Mouse (Mus musculus): ENCODE measurements around the gene Hist2h2ac. TPM values are rescaled to one million over a fixed set of nuclear protein-coding genes. Genes with fewer than 3 reads are reported as not detected.
A peak's percentile ranks its signal among the peaks of the same experiment; 100 is the strongest.
"Not testable (repeated sequence)": the region's sequence is repeated elsewhere in the genome, so short reads cannot be mapped to it uniquely, and the experiment has no call there.

Hist2h2ac gene
- polyA plus RNA-seq, 1 experiment from 2014 or later, result 2.3 TPM

GRCm38 (mm10) chr3:96178902-96179301, 41.8 kb downstream of the Hist2h2ac start:
- no peak overlapping the region for H3K4me3 ChIP-seq (replicated peaks; ENCODE audit: low read length)
- H3K27ac ChIP-seq, result no peak overlapping the region
- no peak for DNase-seq (ENCODE audit: low spot score)
- H3K9ac ChIP-seq, result no peak overlapping the region
- peaks cover 25% of the 10 kb centered on the region for H3K4me1 ChIP-seq (replicated peaks; ENCODE audit: control insufficient read depth, insufficient read depth, low read length)
- no peaks in the 10 kb centered on the region for H3K27me3 ChIP-seq (ENCODE audit: control insufficient read depth, insufficient read depth, low read length)
- ATAC-seq (ENCODE audit: low FRiP score), result no peak
- H3K4me2 ChIP-seq (replicated peaks), result no peak overlapping the region
- WGBS, result 82% methylated on average over 2 of the region's 2 CpGs
- peaks cover 45% of the 10 kb centered on the region for H3K36me3 ChIP-seq (replicated peaks; ENCODE audit: control insufficient read depth, insufficient read depth)
- no peaks in the 10 kb centered on the region for H3K9me3 ChIP-seq (ENCODE audit: control insufficient read depth, low read length)

GRCm38 (mm10) chr3:96178427-96178826, 42.3 kb downstream of the Hist2h2ac start:
- no peak for ATAC-seq (ENCODE audit: low FRiP score)
- Histone ChIP-seq H3K4me2 (replicated peaks) (no peak overlapping the region), H3K9me3 (ENCODE audit: control insufficient read depth, low read length) (no peaks in the 10 kb centered on the region), H3K36me3 (replicated peaks; ENCODE audit: control insufficient read depth, insufficient read depth) (peaks cover 48% of the 10 kb centered on the region), H3K27ac (no peak overlapping the region), H3K4me1 (replicated peaks; ENCODE audit: control insufficient read depth, insufficient read depth, low read length) (peaks cover 25% of the 10 kb centered on the region), H3K9ac (no peak overlapping the region), H3K4me3 (replicated peaks; ENCODE audit: low read length) (no peak overlapping the region), H3K27me3 (ENCODE audit: control insufficient read depth, insufficient read depth, low read length) (no peaks in the 10 kb centered on the region)
- WGBS, result 89% methylated on average over 4 of the region's 4 CpGs
- no peak for DNase-seq (ENCODE audit: low spot score)

- no peak overlapping the region for H3K27ac ChIP-seq
- no peak for DNase-seq (ENCODE audit: low spot score)
- H3K4me3 ChIP-seq (replicated peaks; ENCODE audit: low read length), result no peak overlapping the region
Measured at GRCm38 (mm10) chr3:96175251-96175650, 45.4 kb downstream of the Hist2h2ac start.

GRCm38 (mm10) chr3:96174042-96174441, 46.6 kb downstream of the Hist2h2ac start:
- 84% methylated on average over 4 of the region's 4 CpGs for WGBS
- H3K4me2 ChIP-seq (replicated peaks); H3K4me3 ChIP-seq (replicated peaks; ENCODE audit: low read length); H3K27ac ChIP-seq; H3K9ac ChIP-seq; DNase-seq (ENCODE audit: low spot score); H3K27me3 ChIP-seq (ENCODE audit: control insufficient read depth, insufficient read depth, low read length); H3K9me3 ChIP-seq (ENCODE audit: control insufficient read depth, low read length); ATAC-seq (ENCODE audit: low FRiP score): not testable (repeated sequence)
- Histone ChIP-seq H3K4me1 (replicated peaks; ENCODE audit: control insufficient read depth, insufficient read depth, low read length) (peaks cover 24% of the 10 kb centered on the region), H3K36me3 (replicated peaks; ENCODE audit: control insufficient read depth, insufficient read depth) (peaks cover 48% of the 10 kb centered on the region)

More at GRCm38 (mm10) chr3:96175251-96175650, 45.4 kb downstream of the Hist2h2ac start:
- H3K27me3 ChIP-seq (ENCODE audit: control insufficient read depth, insufficient read depth, low read length), result no peaks in the 10 kb centered on the region
- 97% methylated on average over 6 of the region's 6 CpGs for WGBS
- H3K4me1 ChIP-seq (replicated peaks; ENCODE audit: control insufficient read depth, insufficient read depth, low read length), result peaks cover 24% of the 10 kb centered on the region
- H3K4me2 ChIP-seq (replicated peaks), result no peak overlapping the region
- H3K9me3 ChIP-seq (ENCODE audit: control insufficient read depth, low read length), result no peaks in the 10 kb centered on the region
- no peak overlapping the region for H3K9ac ChIP-seq
- ATAC-seq (ENCODE audit: low FRiP score), result no peak
- peaks cover 48% of the 10 kb centered on the region for H3K36me3 ChIP-seq (replicated peaks; ENCODE audit: control insufficient read depth, insufficient read depth)

- peak overlapping the region; percentile 74 for H3K4me3 ChIP-seq (replicated peaks; ENCODE audit: low read length)
- H3K9me3 ChIP-seq (ENCODE audit: control insufficient read depth, low read length), result no peaks in the 10 kb centered on the region
- ATAC-seq (ENCODE audit: low FRiP score) (no peak), DNase-seq (ENCODE audit: low spot score) (no peak)
- H3K27ac ChIP-seq, result no peak overlapping the region
- H3K36me3 ChIP-seq (replicated peaks; ENCODE audit: control insufficient read depth, insufficient read depth), result peaks cover 45% of the 10 kb centered on the region
- peaks cover 24% of the 10 kb centered on the region for H3K4me1 ChIP-seq (replicated peaks; ENCODE audit: control insufficient read depth, insufficient read depth, low read length)
- no peaks in the 10 kb centered on the region for H3K27me3 ChIP-seq (ENCODE audit: control insufficient read depth, insufficient read depth, low read length)
- peak overlapping the region; percentile 85 for H3K9ac ChIP-seq
- WGBS, result 39% methylated on average over 7 of the region's 7 CpGs
- peak overlapping the region; percentile 97 for H3K4me2 ChIP-seq (replicated peaks)
Measured at GRCm38 (mm10) chr3:96173185-96173584, 47.5 kb downstream of the Hist2h2ac start.

GRCm38 (mm10) chr3:96172197-96173178, 48.2 kb downstream of the Hist2h2ac start, which contains the start of gene Sf3b4:
TSS of gene Sf3b4 (plus strand) at chr3:96172332.
- Histone ChIP-seq H3K4me3 (replicated peaks; ENCODE audit: low read length) (peak within 1 kb of the TSS; percentile 74), H3K4me2 (replicated peaks) (peak within 1 kb of the TSS; percentile 97), H3K36me3 (replicated peaks; ENCODE audit: control insufficient read depth, insufficient read depth) (peaks cover 38% of the 10 kb centered on the region), H3K4me1 (replicated peaks; ENCODE audit: control insufficient read depth, insufficient read depth, low read length) (peaks cover 24% of the 10 kb centered on the region), H3K9ac (peak within 1 kb of the TSS; percentile 89), H3K27me3 (ENCODE audit: control insufficient read depth, insufficient read depth, low read length) (no peaks in the 10 kb centered on the region), H3K27ac (peak within 1 kb of the TSS; percentile 98), H3K9me3 (ENCODE audit: control insufficient read depth, low read length) (no peaks in the 10 kb centered on the region)
- ATAC-seq (ENCODE audit: low FRiP score) (peak; percentile 93), DNase-seq (ENCODE audit: low spot score) (peak; percentile 92)
- under 1% methylated on average over 58 of the region's 58 CpGs for WGBS

GRCm38 (mm10) chr3:96171583-96172196, 49.0 kb downstream of the Hist2h2ac start:
- Histone ChIP-seq H3K4me2 (replicated peaks) (peak overlapping the region; percentile 97), H3K27ac (peak overlapping the region; percentile 98), H3K4me1 (replicated peaks; ENCODE audit: control insufficient read depth, insufficient read depth, low read length) (peaks cover 24% of the 10 kb centered on the region), H3K36me3 (replicated peaks; ENCODE audit: control insufficient read depth, insufficient read depth) (peaks cover 30% of the 10 kb centered on the region), H3K9ac (peak overlapping the region; percentile 89), H3K4me3 (replicated peaks; ENCODE audit: low read length) (peak overlapping the region; percentile 74), H3K27me3 (ENCODE audit: control insufficient read depth, insufficient read depth, low read length) (no peaks in the 10 kb centered on the region), H3K9me3 (ENCODE audit: control insufficient read depth, low read length) (no peaks in the 10 kb centered on the region)
- peak; percentile 9; the same call in 1 of the 2 replicates for ATAC-seq (ENCODE audit: low FRiP score)
- DNase-seq (ENCODE audit: low spot score), result no peak
- WGBS, result 22% methylated on average over 18 of the region's 18 CpGs

GRCm38 (mm10) chr3:96170976-96171545, 49.6 kb downstream of the Hist2h2ac start:
- no peak for DNase-seq (ENCODE audit: low spot score)
- ATAC-seq (ENCODE audit: low FRiP score), result no peak
- H3K4me1 ChIP-seq (replicated peaks; ENCODE audit: control insufficient read depth, insufficient read depth, low read length), result peaks cover 24% of the 10 kb centered on the region
- 77% methylated on average over 10 of the region's 10 CpGs for WGBS
- peaks cover 23% of the 10 kb centered on the region for H3K36me3 ChIP-seq (replicated peaks; ENCODE audit: control insufficient read depth, insufficient read depth)
- H3K27me3 ChIP-seq (ENCODE audit: control insufficient read depth, insufficient read depth, low read length), result no peaks in the 10 kb centered on the region
- H3K9ac ChIP-seq, result peak overlapping the region; percentile 89
- peak overlapping the region; percentile 97 for H3K4me2 ChIP-seq (replicated peaks)
- no peaks in the 10 kb centered on the region for H3K9me3 ChIP-seq (ENCODE audit: control insufficient read depth, low read length)
- peak overlapping the region; percentile 74 for H3K4me3 ChIP-seq (replicated peaks; ENCODE audit: low read length)
- H3K27ac ChIP-seq, result peak overlapping the region; percentile 98
